Mouse (Mus musculus): Measurements from ENCODE around the gene Zfp853.

Gene Zfp853

GRCm38 (mm10) chr5:143253186-143253880, 40.1 kb downstream of the Zfp853 start:
- no peak for DNase-seq (ENCODE audit: low read depth, low spot score)

- DNase-seq (ENCODE audit: low read depth, low spot score), result no peak
These were observed 40.6 kb downstream of the Zfp853 start for GRCm38 (mm10) chr5:143252791-143253185.

- DNase-seq (ENCODE audit: low read depth, low spot score), result no peak
These were observed 41.4 kb downstream of the Zfp853 start for GRCm38 (mm10) chr5:143252039-143252438.

GRCm38 (mm10) chr5:143244926-143245325, 48.5 kb downstream of the Zfp853 start:
- DNase-seq (ENCODE audit: low read depth, low spot score), result no peak
